Mouse (Mus musculus) stomach, embryonic 15.5 days (tissue): ENCODE results near the gene Saa1. TPM values are rescaled to one million over a fixed set of nuclear protein-coding genes. Genes with fewer than 3 reads are reported as not detected.
"Not testable (repeated sequence)": the region's sequence is repeated elsewhere in the genome, so short reads cannot be mapped to it uniquely, and the experiment has no call there.

Source experiments
- ATAC-seq: fragments of 200-750 bp; cut with Nextera tagmentation; 2 replicates; pipeline ENCODE4 v1.8.0; 2017; ENCODE audit warnings: low read depth, moderate number of reproducible peaks, moderate TSS enrichment; ENCODE audit not compliant: insufficient read depth, low FRiP score
- H3K27ac ChIP-seq: fragments of 300-500 bp; sonication (generic); 2 replicates; pipeline ENCODE4 v1.5.1; 2015; ENCODE audit warnings: mild to moderate bottlenecking, inconsistent platforms
- H3K27me3 ChIP-seq: fragments of 300-500 bp; sonication (generic); replicated peaks from 2 replicates; pipeline ENCODE4 v1.6.1; 2015; ENCODE audit warnings: inconsistent platforms
- H3K36me3 ChIP-seq: fragments of 300-500 bp; sonication (generic); 2 replicates; pipeline ENCODE4 v1.6.1; 2015; ENCODE audit warnings: inconsistent platforms
- H3K4me1 ChIP-seq: fragments of 300-500 bp; sonication (generic); 2 replicates; pipeline ENCODE4 v1.6.1; 2015; ENCODE audit warnings: inconsistent platforms
- H3K4me2 ChIP-seq: fragments of 300-500 bp; sonication (generic); 2 replicates; pipeline ENCODE4 v1.6.1; 2015; ENCODE audit warnings: mild to moderate bottlenecking, inconsistent platforms
- H3K4me3 ChIP-seq: fragments of 300-500 bp; sonication (generic); replicated peaks from 2 replicates; pipeline ENCODE4 v1.5.1; 2015; ENCODE audit warnings: inconsistent platforms
- H3K9ac ChIP-seq: fragments of 300-500 bp; sonication (generic); 2 replicates; pipeline ENCODE4 v1.6.1; 2015; ENCODE audit warnings: inconsistent platforms
- H3K9me3 ChIP-seq: fragments of 300-500 bp; sonication (generic); 2 replicates; pipeline ENCODE4 v1.6.1; 2016; ENCODE audit warnings: inconsistent platforms
- WGBS: fragments of 180-500 bp; shearing (Covaris S2); methylation state at CpG from one replicate; pipeline ENCODE4 v1.1.7; 2015; 5-methylcytosine and 5-hydroxymethylcytosine counted together
- polyA plus RNA-seq: library from polyadenylated mRNA; unstranded; fragments of >200 nt; fragmentation: Nextera tagmentation; extraction: Ambion mirVana; gene quantifications from 2 replicates; pipeline ENCODE4 v1.2.1, GENCODE M21; 2015

Saa1 gene
- 0.23 and 0.39 TPM in 2 replicates for polyA plus RNA-seq

DNA sequence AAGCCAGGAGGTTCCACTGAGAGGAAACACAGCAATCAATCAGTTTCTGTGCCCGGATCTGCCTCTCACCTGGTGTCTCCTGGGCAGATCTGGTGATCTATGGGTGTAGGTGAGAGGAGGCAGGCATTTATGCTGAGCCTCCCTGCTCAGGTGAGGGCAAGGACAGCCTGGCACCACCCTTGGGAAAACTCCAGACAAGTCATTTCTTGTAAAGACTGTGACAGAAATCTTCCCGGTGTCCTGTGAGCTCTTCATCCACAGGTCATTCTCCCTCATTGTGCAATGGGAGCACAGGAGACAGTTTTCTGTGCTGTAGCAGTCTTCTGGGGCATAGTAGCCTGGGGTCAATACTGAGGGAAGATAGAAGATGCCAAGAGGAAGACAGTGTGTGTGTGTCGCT lies at the start of gene Saa1:
Gene Saa1, minus strand, starts transcription at position 101 of the 400 bp plus-strand sequence.
- not testable (repeated sequence) for H3K27me3 ChIP-seq, H3K9ac ChIP-seq, ATAC-seq, H3K4me1 ChIP-seq, H3K4me3 ChIP-seq, H3K27ac ChIP-seq, H3K36me3 ChIP-seq, H3K4me2 ChIP-seq, H3K9me3 ChIP-seq
- 64% methylated on average over 3 of the region's 3 CpGs for WGBS

DNA sequence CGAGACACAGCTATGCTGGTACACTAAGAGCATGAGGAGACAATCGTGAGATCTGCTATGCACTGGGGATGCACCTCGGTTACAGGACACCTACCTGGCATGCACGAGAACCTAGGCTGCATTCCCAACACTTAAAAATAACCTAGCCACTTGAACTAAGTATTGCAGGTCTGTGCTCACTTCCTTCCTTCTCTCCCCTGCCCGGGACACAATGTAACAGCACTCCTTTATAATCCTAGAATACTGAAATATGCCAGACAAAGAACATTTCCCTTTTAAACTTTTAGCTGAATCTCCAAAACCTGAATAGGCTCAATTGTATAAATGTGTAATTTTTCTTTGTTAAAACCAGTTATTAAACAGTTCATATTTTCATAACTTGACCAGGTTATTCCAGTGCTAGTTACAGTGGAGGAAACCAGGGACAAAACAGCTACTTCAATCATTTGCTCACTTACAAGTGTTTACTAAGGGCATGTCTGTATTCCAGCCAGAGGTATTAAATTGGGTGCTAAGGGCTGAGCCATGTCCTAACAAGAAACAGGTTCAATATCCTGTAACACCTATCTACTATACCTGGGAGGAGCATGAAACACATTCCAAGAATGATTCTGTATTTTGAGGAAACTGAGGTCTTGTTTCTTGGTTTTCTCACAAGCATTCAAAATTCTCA lies 46.5 kb upstream of the Saa1 start:
- Histone ChIP-seq H3K27me3 (no peaks in the 10 kb centered on the region), H3K4me2 (no peak overlapping the region), H3K27ac (no peak overlapping the region), H3K36me3 (peaks cover 26% of the 10 kb centered on the region), H3K9me3 (no peaks in the 10 kb centered on the region), H3K4me3 (no peak overlapping the region), H3K4me1 (no peaks in the 10 kb centered on the region), H3K9ac (no peak overlapping the region)
- WGBS, result 81% methylated on average over 5 of the region's 5 CpGs
- no peak for ATAC-seq

GRCm38 (mm10) chr7:46770706-46771105 lies 27.9 kb upstream of the Saa1 start:
- Histone ChIP-seq H3K36me3 (peaks cover 31% of the 10 kb centered on the region), H3K4me1 (no peaks in the 10 kb centered on the region), H3K27me3 (no peaks in the 10 kb centered on the region), H3K9ac (no peak overlapping the region), H3K9me3 (no peaks in the 10 kb centered on the region), H3K4me2 (no peak overlapping the region), H3K27ac (no peak overlapping the region), H3K4me3 (no peak overlapping the region)
- no peak for ATAC-seq
- WGBS, result 55% methylated on average over 4 of the region's 4 CpGs

DNA sequence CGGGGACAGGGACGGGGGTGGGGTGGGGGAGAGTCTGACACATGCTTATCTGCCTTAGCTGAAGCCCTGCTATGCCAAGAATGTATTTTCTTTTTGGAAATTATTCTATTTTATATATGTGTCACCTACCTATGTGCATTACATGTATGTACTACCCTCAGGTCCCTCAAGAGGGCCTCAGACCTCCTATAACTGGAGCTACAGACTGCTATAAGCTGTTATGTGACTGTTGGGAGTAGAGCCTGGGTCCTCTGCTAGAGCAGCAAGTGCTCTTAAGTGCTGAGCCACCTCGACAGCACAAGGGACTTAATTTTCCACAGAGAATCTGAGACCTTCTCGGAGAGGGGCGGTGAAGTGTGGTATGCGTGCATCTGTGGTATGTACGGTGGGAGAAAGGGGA lies 25.7 kb upstream of the Saa1 start:
- Histone ChIP-seq H3K4me1 (no peaks in the 10 kb centered on the region), H3K4me3 (no peak overlapping the region), H3K36me3 (peaks cover 41% of the 10 kb centered on the region), H3K4me2 (no peak overlapping the region), H3K9me3 (no peaks in the 10 kb centered on the region), H3K27ac (no peak overlapping the region), H3K9ac (no peak overlapping the region), H3K27me3 (no peaks in the 10 kb centered on the region)
- 94% methylated on average over 7 of the region's 7 CpGs for WGBS
- no peak for ATAC-seq

- peaks cover 47% of the 10 kb centered on the region for H3K36me3 ChIP-seq
- H3K4me3 ChIP-seq, result no peak overlapping the region
- no peak overlapping the region for H3K9ac ChIP-seq
- no peaks in the 10 kb centered on the region for H3K27me3 ChIP-seq
- H3K9me3 ChIP-seq, result no peaks in the 10 kb centered on the region
- H3K27ac ChIP-seq, result no peak overlapping the region
- no peak for ATAC-seq
- no peak overlapping the region for H3K4me2 ChIP-seq
- no peaks in the 10 kb centered on the region for H3K4me1 ChIP-seq
Observed at GRCm38 (mm10) chr7:46767371-46767770, 24.6 kb upstream of the Saa1 start.

GRCm38 (mm10) chr7:46764672-46765071 lies 21.9 kb upstream of the Saa1 start:
- Histone ChIP-seq H3K9me3 (no peaks in the 10 kb centered on the region), H3K27ac (no peak overlapping the region), H3K4me1 (no peaks in the 10 kb centered on the region), H3K4me3 (no peak overlapping the region), H3K4me2 (no peak overlapping the region), H3K36me3 (peaks cover 46% of the 10 kb centered on the region), H3K27me3 (no peaks in the 10 kb centered on the region), H3K9ac (no peak overlapping the region)
- no peak for ATAC-seq
- 89% methylated on average over 8 of the region's 8 CpGs for WGBS

DNA sequence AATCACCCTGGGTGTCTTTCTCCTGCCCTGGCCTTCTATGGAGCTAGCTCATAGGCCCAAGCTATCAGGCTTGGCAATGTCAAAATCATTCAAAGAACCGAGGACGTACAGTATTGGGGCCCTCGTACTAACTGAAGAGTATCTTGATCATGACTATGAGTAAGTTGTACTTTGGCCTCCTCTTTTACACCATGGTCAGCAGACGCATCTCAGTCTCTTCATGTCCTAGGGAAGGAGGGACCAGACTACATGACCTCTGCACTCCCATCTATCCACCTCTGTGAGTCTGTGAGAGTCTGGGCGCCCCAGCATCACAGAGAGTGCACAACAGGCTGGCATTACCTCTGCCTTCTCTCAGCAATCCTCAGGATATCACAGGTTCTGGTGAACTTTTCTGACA lies 19.8 kb upstream of the Saa1 start:
- H3K36me3 ChIP-seq, result peaks cover 29% of the 10 kb centered on the region
- 84% methylated on average over 5 of the region's 5 CpGs for WGBS
- no peak overlapping the region for H3K4me3 ChIP-seq
- H3K9ac ChIP-seq, result no peak overlapping the region
- H3K27me3 ChIP-seq, result no peaks in the 10 kb centered on the region
- no peak overlapping the region for H3K4me2 ChIP-seq
- no peaks in the 10 kb centered on the region for H3K4me1 ChIP-seq
- no peaks in the 10 kb centered on the region for H3K9me3 ChIP-seq
- ATAC-seq, result no peak
- no peak overlapping the region for H3K27ac ChIP-seq

GRCm38 (mm10) chr7:46761049-46761795 lies 18.4 kb upstream of the Saa1 start:
- peaks cover 29% of the 10 kb centered on the region for H3K36me3 ChIP-seq
- H3K4me1 ChIP-seq, result no peaks in the 10 kb centered on the region
- no peak overlapping the region for H3K4me3 ChIP-seq
- WGBS, result 73% methylated on average over 11 of the region's 11 CpGs
- no peak overlapping the region for H3K4me2 ChIP-seq
- H3K27ac ChIP-seq, result no peak overlapping the region
- ATAC-seq, result no peak
- no peak overlapping the region for H3K9ac ChIP-seq
- H3K9me3 ChIP-seq, result no peaks in the 10 kb centered on the region
- H3K27me3 ChIP-seq, result no peaks in the 10 kb centered on the region

DNA sequence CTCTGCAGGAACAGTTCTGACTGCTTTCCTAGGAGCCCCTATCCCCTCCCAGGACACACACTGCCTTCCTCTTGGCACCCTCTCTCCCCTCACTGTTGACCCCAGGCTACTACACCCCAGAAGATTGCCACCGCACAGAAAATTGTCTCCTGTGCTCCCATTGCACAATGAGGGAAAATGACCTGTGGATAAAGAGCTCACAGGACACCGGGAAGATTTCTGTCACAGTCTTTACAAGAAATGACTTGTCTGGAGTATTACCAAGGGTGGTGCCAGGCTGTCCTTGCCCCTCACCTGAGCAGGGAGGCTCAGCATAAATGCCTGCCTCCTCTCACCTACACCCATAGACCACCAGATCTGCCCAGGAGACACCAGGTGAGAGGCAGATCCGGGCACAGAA lies 8.7 kb upstream of the Saa1 start, which contains the start of gene Saa2:
Gene Saa2, plus strand, starts transcription at position 301 of the 400 bp plus-strand sequence.
- 63% methylated on average over 3 of the region's 3 CpGs for WGBS
- Histone ChIP-seq H3K27ac (no peak within 1 kb of the TSS), H3K9ac (no peak within 1 kb of the TSS), H3K4me3 (no peak within 1 kb of the TSS), H3K27me3 (no peaks in the 10 kb centered on the region), H3K4me2 (no peak within 1 kb of the TSS), H3K9me3 (no peaks in the 10 kb centered on the region), H3K36me3 (no peaks in the 10 kb centered on the region), H3K4me1 (no peaks in the 10 kb centered on the region)
- ATAC-seq, result no peak

GRCm38 (mm10) chr7:46748459-46748858 lies 5.7 kb upstream of the Saa1 start:
- 69% methylated on average over 3 of the region's 3 CpGs for WGBS
- no peaks in the 10 kb centered on the region for H3K4me1 ChIP-seq

GRCm38 (mm10) chr7:46746381-46746780 lies 3.6 kb upstream of the Saa1 start:
- no peaks in the 10 kb centered on the region for H3K9me3 ChIP-seq
- no peak overlapping the region for H3K9ac ChIP-seq
- WGBS, result 69% methylated on average over 7 of the region's 7 CpGs
- H3K27me3 ChIP-seq, result no peaks in the 10 kb centered on the region
- ATAC-seq, result no peak
- no peak overlapping the region for H3K4me3 ChIP-seq
- no peaks in the 10 kb centered on the region for H3K36me3 ChIP-seq
- no peak overlapping the region for H3K4me2 ChIP-seq
- H3K4me1 ChIP-seq, result no peaks in the 10 kb centered on the region
- no peak overlapping the region for H3K27ac ChIP-seq

More at GRCm38 (mm10) chr7:46748459-46748858, 5.7 kb upstream of the Saa1 start:
- Histone ChIP-seq H3K27ac (no peak overlapping the region), H3K9ac (no peak overlapping the region), H3K4me3 (no peak overlapping the region), H3K36me3 (no peaks in the 10 kb centered on the region), H3K27me3 (no peaks in the 10 kb centered on the region), H3K4me2 (no peak overlapping the region), H3K9me3 (no peaks in the 10 kb centered on the region)
- no peak for ATAC-seq

DNA sequence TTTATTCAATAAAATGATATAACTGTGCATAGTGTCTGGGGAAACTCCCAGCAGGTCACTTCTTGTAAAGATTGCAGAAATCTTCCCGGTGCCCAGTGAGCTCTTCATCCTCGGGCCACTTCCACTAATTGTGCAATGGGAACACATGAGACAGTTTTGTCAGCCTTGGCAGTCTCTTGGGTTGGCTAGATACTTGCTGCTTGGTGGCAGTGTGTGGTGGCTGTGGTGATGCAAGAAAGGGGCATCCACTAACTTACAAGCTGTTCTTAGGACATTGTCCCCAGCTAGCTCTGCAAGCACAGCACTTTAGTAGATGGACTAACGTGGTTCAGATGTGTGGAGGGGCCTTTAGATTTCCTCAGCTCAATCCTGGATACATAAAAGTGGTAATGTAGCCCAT lies 3.0 kb upstream of the Saa1 start:
- ATAC-seq, result no peak

More for the DNA sequence above, 3.0 kb upstream of the Saa1 start:
- Histone ChIP-seq H3K27ac (no peak overlapping the region), H3K4me2 (no peak overlapping the region), H3K36me3 (no peaks in the 10 kb centered on the region), H3K9me3 (no peaks in the 10 kb centered on the region), H3K27me3 (no peaks in the 10 kb centered on the region), H3K9ac (no peak overlapping the region), H3K4me3 (no peak overlapping the region), H3K4me1 (no peaks in the 10 kb centered on the region)
- WGBS, result 76% methylated on average over 3 of the region's 3 CpGs
